Mouse (Mus musculus): ENCODE data around the gene Prm3. TPM values are rescaled to one million over a fixed set of nuclear protein-coding genes. Genes with fewer than 3 reads are reported as not detected.
A peak's percentile ranks its signal among the peaks of the same experiment; 100 is the strongest.

Prm3 gene
- polyA plus RNA-seq, 1 experiment from 2014 or later = not detected

DNA sequence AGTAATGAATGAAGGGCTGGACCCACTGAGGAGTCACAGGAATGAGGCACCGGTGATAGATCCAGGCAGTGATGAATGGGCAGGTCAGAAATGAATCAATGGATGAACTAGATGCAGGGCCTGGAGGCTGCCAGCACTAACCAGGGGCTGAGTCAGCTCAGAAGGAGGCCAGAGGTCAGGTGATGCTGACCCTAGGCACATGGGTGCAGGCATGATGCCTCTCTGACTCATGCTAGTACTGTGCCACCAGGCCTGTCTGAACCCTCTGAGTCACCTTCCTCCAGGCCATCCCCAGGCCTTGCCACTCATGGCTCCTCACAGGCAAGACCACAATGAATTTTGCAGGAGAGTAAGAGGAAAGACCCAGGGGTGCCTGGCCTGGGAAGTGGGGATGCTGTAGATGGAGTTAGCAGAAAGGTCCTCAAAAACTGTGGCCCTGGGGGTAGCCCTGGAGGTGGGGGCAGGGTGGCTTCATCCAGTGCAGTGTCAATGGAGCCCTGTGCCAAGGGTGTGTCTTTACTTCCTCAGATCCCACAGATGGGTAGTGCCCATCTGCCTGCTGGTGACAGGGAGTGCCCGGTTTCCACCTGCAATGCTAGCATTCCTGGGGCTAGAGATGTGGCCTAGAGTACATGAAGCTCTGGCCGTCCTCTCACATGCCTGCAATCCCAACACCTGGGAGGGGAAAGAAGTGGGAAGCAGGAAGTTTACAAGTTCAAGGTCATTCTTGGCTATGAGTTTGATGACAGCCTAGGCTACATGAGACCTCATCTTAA, 36.0 kb downstream of the Prm3 start:
- H3K27ac ChIP-seq (ENCODE audit: low read length) = no peak overlapping the region
- no peaks in the 10 kb centered on the region for H3K9me3 ChIP-seq (replicated peaks; ENCODE audit: control insufficient read depth, low read length)
- H3K9ac ChIP-seq (ENCODE audit: low read depth, low read length) = no peak overlapping the region
- no peak overlapping the region for H3K4me2 ChIP-seq (ENCODE audit: low read depth, low read length)
- H3K27me3 ChIP-seq (ENCODE audit: control insufficient read depth, insufficient read depth, low read depth, low read length) = peaks cover under 1% of the 10 kb centered on the region; the same call in 1 of the 2 replicates
- no peaks in the 10 kb centered on the region for H3K36me3 ChIP-seq (ENCODE audit: control insufficient read depth, insufficient read depth)
- WGBS (ENCODE audit: insufficient replicate concordance) = 57% methylated on average over 3 of the region's 3 CpGs
- no peak for ATAC-seq (ENCODE audit: low read depth)
- no peaks in the 10 kb centered on the region for H3K4me1 ChIP-seq (ENCODE audit: control insufficient read depth, low read depth, low read length)
- H3K4me3 ChIP-seq (ENCODE audit: low read depth, low read length) = no peak overlapping the region

DNA sequence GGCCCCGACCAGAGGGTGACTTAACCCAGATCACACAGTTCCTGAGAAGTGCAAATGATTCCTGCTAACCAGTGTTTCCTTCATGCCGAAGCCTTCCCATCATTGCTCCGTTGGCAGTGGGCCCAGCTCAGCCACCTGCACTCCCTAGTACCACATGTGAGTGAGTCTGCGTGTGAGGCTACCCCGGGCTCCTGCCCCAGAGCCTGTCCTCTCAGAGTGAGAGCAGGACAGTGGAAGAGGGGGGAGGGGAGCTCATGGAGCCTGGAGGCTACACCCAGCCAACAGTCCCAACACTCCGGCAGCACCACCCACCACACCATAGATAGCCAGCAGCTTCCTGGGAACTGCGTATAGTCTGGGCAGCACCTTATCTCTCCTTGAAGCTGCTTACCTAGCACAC, 40.9 kb downstream of the Prm3 start:
- WGBS (ENCODE audit: insufficient replicate concordance) = 62% methylated on average over 7 of the region's 7 CpGs
- ATAC-seq (ENCODE audit: low read depth) = no peak

GRCm38 (mm10) chr16:10749226-10749625, 41.5 kb downstream of the Prm3 start:
- no peaks in the 10 kb centered on the region for H3K9me3 ChIP-seq (replicated peaks; ENCODE audit: control insufficient read depth, low read length)
- H3K4me1 ChIP-seq (ENCODE audit: control insufficient read depth, low read depth, low read length) = no peaks in the 10 kb centered on the region
- H3K27ac ChIP-seq (ENCODE audit: low read length) = no peak overlapping the region
- no peaks in the 10 kb centered on the region for H3K36me3 ChIP-seq (ENCODE audit: control insufficient read depth, insufficient read depth)
- no peak overlapping the region for H3K9ac ChIP-seq (ENCODE audit: low read depth, low read length)
- no peak for ATAC-seq (ENCODE audit: low read depth)
- no peak overlapping the region for H3K4me3 ChIP-seq (ENCODE audit: low read depth, low read length)
- H3K4me2 ChIP-seq (ENCODE audit: low read depth, low read length) = no peak overlapping the region
- no peaks in the 10 kb centered on the region for H3K27me3 ChIP-seq (ENCODE audit: control insufficient read depth, insufficient read depth, low read depth, low read length)
- WGBS (ENCODE audit: insufficient replicate concordance) = 53% methylated on average over 7 of the region's 7 CpGs

More for the DNA sequence above, 40.9 kb downstream of the Prm3 start:
- H3K4me3 ChIP-seq (ENCODE audit: low read depth, low read length) = no peak overlapping the region
- H3K27ac ChIP-seq (ENCODE audit: low read length) = no peak overlapping the region
- H3K9me3 ChIP-seq (replicated peaks; ENCODE audit: control insufficient read depth, low read length) = no peaks in the 10 kb centered on the region
- no peak overlapping the region for H3K4me2 ChIP-seq (ENCODE audit: low read depth, low read length)
- H3K27me3 ChIP-seq (ENCODE audit: control insufficient read depth, insufficient read depth, low read depth, low read length) = no peaks in the 10 kb centered on the region
- no peaks in the 10 kb centered on the region for H3K4me1 ChIP-seq (ENCODE audit: control insufficient read depth, low read depth, low read length)
- no peak overlapping the region for H3K9ac ChIP-seq (ENCODE audit: low read depth, low read length)
- H3K36me3 ChIP-seq (ENCODE audit: control insufficient read depth, insufficient read depth) = no peaks in the 10 kb centered on the region

- no peak overlapping the region for H3K4me2 ChIP-seq (ENCODE audit: low read depth, low read length)
- H3K27me3 ChIP-seq (ENCODE audit: control insufficient read depth, insufficient read depth, low read depth, low read length) = no peaks in the 10 kb centered on the region
- H3K4me3 ChIP-seq (ENCODE audit: low read depth, low read length) = no peak overlapping the region
- H3K4me1 ChIP-seq (ENCODE audit: control insufficient read depth, low read depth, low read length) = peaks cover 2% of the 10 kb centered on the region
- ATAC-seq (ENCODE audit: low read depth) = peak; percentile 66
- no peaks in the 10 kb centered on the region for H3K36me3 ChIP-seq (ENCODE audit: control insufficient read depth, insufficient read depth)
- no peaks in the 10 kb centered on the region for H3K9me3 ChIP-seq (replicated peaks; ENCODE audit: control insufficient read depth, low read length)
- 56% methylated on average over 2 of the region's 2 CpGs for WGBS (ENCODE audit: insufficient replicate concordance)
- no peak overlapping the region for H3K27ac ChIP-seq (ENCODE audit: low read length)
- no peak overlapping the region for H3K9ac ChIP-seq (ENCODE audit: low read depth, low read length)
These were observed 49.6 kb downstream of the Prm3 start for GRCm38 (mm10) chr16:10741082-10741481.

Other genes with a start within 250 kb of the Prm3 start
- gene Dexi, start 247.9 kb downstream of the Prm3 start, polyA plus RNA-seq (2015; fragmentation: Nextera tagmentation; extraction: Ambion mirVana) = 1.1 and 1.7 TPM in 2 replicates
- gene Clec16a, start 245.6 kb downstream of the Prm3 start, polyA plus RNA-seq (2015; fragmentation: Nextera tagmentation; extraction: Ambion mirVana) = 9.8 and 11.1 TPM in 2 replicates
- 0.72 and 0.77 TPM in 2 replicates for gene Socs1, start 5.4 kb downstream of the Prm3 start, polyA plus RNA-seq (2015; fragmentation: Nextera tagmentation; extraction: Ambion mirVana)
- not detected in 2 replicates for gene Tnp2, start 2.3 kb downstream of the Prm3 start, polyA plus RNA-seq (2015; fragmentation: Nextera tagmentation; extraction: Ambion mirVana)
- gene Prm2, start 5.2 kb upstream of the Prm3 start, polyA plus RNA-seq (2015; fragmentation: Nextera tagmentation; extraction: Ambion mirVana) = not detected in 2 replicates
- not detected in 2 replicates for gene Prm1, start 14.9 kb upstream of the Prm3 start, polyA plus RNA-seq (2015; fragmentation: Nextera tagmentation; extraction: Ambion mirVana)
- gene Gm11172, start 22.0 kb upstream of the Prm3 start, polyA plus RNA-seq (2015; fragmentation: Nextera tagmentation; extraction: Ambion mirVana) = not detected in 2 replicates
- gene Rmi2, start 44.1 kb upstream of the Prm3 start, polyA plus RNA-seq (2015; fragmentation: Nextera tagmentation; extraction: Ambion mirVana) = 1.2 and 1.5 TPM in 2 replicates

All from liver, embryonic 16.5 days (tissue).